Mouse (Mus musculus) CD4-positive helper T cell, adult 2 months (primary cell): ENCODE measurements around the gene Ier5.
A peak's percentile ranks its signal among the peaks of the same experiment; 100 is the strongest.

ENCODE experiments used
- DNase-seq: peaks from one replicate; pipeline ENCODE4 v3.0.0-alpha.2; 2012; ENCODE audit warnings: low read depth, missing footprints, low spot score

Gene Ier5

GRCm38 (mm10) chr1:155053296-155053695 lies 46.1 kb downstream of the Ier5 start:
- no peak for DNase-seq

GRCm38 (mm10) chr1:155052761-155053166 lies 46.7 kb downstream of the Ier5 start:
- no peak for DNase-seq

- no peak for DNase-seq
These were observed 47.2 kb downstream of the Ier5 start for GRCm38 (mm10) chr1:155052131-155052760.

- no peak for DNase-seq
These were observed 47.7 kb downstream of the Ier5 start for GRCm38 (mm10) chr1:155051701-155052127.

GRCm38 (mm10) chr1:155050897-155051592 lies 48.4 kb downstream of the Ier5 start:
- peak; percentile 63 for DNase-seq

GRCm38 (mm10) chr1:155050174-155050573 lies 49.3 kb downstream of the Ier5 start:
- DNase-seq: peak; percentile 87

GRCm38 (mm10) chr1:155048947-155049346 lies 50.5 kb downstream of the Ier5 start:
- peak; percentile 85 for DNase-seq
